Mouse (Mus musculus) spleen, adult 2 months (tissue): ENCODE results near the gene Jmy.

ENCODE experiments used
- CTCF ChIP-seq: fragments of 200-500 bp; IDR thresholded peaks from 2 replicates; pipeline ENCODE4 v1.5.1; 2011; ENCODE audit warnings: mild to moderate bottlenecking, inconsistent platforms; ENCODE audit not compliant: insufficient read depth, insufficient read length, insufficient replicate concordance; ENCODE audit errors: extremely low read depth
- POLR2A ChIP-seq: fragments of 200-500 bp; IDR thresholded peaks from 2 replicates; pipeline ENCODE4 v1.6.1; 2011; ENCODE audit warnings: low read depth, low read length, inconsistent platforms

DNA sequence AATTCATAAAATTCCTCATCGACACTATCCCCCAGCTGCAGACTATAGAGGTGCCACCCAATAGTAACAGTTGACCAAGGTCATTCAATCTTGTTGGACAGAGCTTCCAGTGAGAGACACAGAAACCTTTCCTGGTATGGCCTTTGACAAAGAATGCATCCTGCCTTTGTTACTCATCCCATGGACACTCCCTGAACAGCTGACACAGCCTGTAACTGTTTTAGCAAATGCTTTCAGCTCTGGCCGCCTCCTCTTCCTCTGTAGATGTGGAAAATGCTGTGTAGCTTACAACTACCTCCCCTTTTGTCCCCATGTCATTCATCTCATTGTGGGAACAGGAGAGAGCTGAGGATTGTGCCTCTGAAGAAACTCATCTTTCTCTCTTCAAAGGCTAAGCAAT lies 81.3 kb downstream of the Jmy start:
- TF ChIP-seq POLR2A: no peak
- TF ChIP-seq CTCF: no peak
